Mouse (Mus musculus) spleen, adult 2 months (tissue): ENCODE data around the gene Pik3cb. TPM values are rescaled to one million over a fixed set of nuclear protein-coding genes. Genes with fewer than 3 reads are reported as not detected.

Source experiments
- DNase-seq, 2 experiments: peaks; one replicate each; pipeline versions ENCODE4 v3.0.0 to v3.0.0-alpha.2; 2012 to 2021; ENCODE audit warnings: low spot score in 2 of 2, low read depth in 1 of 2
- H3K27ac ChIP-seq: fragments of 200-500 bp; 2 replicates; pipeline ENCODE4 v1.5.1; 2012; ENCODE audit warnings: low read length, inconsistent platforms; ENCODE audit not compliant: insufficient read depth
- H3K27me3 ChIP-seq: fragments of 200-500 bp; 2 replicates; pipeline ENCODE4 v1.6.1; 2012; ENCODE audit warnings: mild to moderate bottlenecking, moderate library complexity, low read length, inconsistent platforms; ENCODE audit not compliant: control insufficient read depth, insufficient read depth
- H3K36me3 ChIP-seq: fragments of 200-500 bp; 2 replicates; pipeline ENCODE4 v1.6.1; 2012; ENCODE audit warnings: mild to moderate bottlenecking, low read length, inconsistent platforms; ENCODE audit not compliant: control insufficient read depth, insufficient read depth
- H3K4me1 ChIP-seq: fragments of 200-500 bp; 2 replicates; pipeline ENCODE4 v1.6.1; 2011; ENCODE audit warnings: inconsistent platforms; ENCODE audit not compliant: control insufficient read depth, insufficient read depth, insufficient read length
- H3K4me3 ChIP-seq: fragments of 200-500 bp; 2 replicates; pipeline ENCODE4 v1.5.1; 2011; ENCODE audit warnings: mild to moderate bottlenecking, inconsistent platforms; ENCODE audit not compliant: insufficient read depth, insufficient read length; ENCODE audit errors: extremely low read depth
- CTCF ChIP-seq: fragments of 200-500 bp; IDR thresholded peaks from 2 replicates; pipeline ENCODE4 v1.5.1; 2011; ENCODE audit warnings: mild to moderate bottlenecking, inconsistent platforms; ENCODE audit not compliant: insufficient read depth, insufficient read length, insufficient replicate concordance; ENCODE audit errors: extremely low read depth
- POLR2A ChIP-seq: fragments of 200-500 bp; IDR thresholded peaks from 2 replicates; pipeline ENCODE4 v1.6.1; 2011; ENCODE audit warnings: low read depth, low read length, inconsistent platforms
- WGBS: fragments of 180-500 bp; shearing (Covaris S2); methylation state at CpG from one replicate; pipeline ENCODE4 v1.1.7; 2018; 5-methylcytosine and 5-hydroxymethylcytosine counted together
- polyA plus RNA-seq: library from polyadenylated mRNA; depleted of rRNA; stranded (reverse); fragments of >200 nt; gene quantifications from 2 replicates; pipeline ENCODE4 v1.2.3, GENCODE M21; 2012; rRNA removed

Pik3cb gene
- polyA plus RNA-seq, result 2.9 TPM in 2 replicates

DNA sequence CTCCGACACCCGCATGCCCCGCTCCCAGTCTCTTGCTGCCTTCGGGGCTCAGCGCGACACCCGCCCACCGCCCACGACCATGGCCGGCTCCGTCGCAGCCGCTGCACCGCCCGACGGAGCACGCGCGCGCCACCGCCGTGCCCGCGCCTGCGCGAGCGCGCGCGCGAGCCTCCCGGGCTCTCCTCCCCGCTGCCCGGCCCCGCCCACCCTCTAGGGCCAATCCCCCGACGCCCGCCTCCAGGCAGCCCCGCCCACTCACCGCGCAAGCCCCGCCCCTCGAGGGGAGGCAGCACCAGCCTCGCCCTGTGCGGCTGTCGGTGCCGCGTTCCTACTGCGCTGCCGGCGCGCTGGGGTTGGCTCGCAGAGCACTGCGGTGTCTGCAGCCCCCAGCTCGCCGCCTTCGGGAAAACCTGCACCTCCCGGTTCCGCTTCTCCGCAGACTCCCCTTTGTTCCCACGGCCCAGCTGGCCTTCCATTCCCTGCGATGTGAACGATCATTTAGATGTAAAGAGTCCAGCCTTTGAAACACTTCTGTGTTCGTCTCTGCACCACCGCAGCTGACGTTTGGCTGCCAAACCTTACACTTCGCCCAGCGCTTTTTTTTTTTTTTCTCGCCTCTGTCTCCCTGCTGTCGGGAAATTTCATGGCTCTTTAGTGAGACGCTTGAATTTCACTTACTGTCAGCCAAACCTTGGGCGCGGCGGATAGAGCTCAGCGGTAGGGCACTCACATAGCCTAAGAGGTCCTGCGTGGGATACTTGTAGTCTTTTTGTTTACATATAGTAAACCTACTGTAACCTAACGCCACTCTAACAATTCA is at the start of gene Pik3cb:
Pik3cb (minus strand) TSS at position 559 of the 820 bp plus-strand sequence.
- H3K4me1 ChIP-seq, result no peaks in the 10 kb centered on the region
- peak within 1 kb of the TSS; percentile 86 for H3K4me3 ChIP-seq
- H3K27me3 ChIP-seq, result peaks cover 10% of the 10 kb centered on the region
- peak; percentile 16 for TF ChIP-seq POLR2A
- no peak for TF ChIP-seq CTCF
- DNase-seq, result peak; percentile 67 to 96
- 1% methylated on average over 59 of the region's 77 CpGs for WGBS
- H3K36me3 ChIP-seq, result no peaks in the 10 kb centered on the region
- H3K27ac ChIP-seq, result peak within 1 kb of the TSS; percentile 74

DNA sequence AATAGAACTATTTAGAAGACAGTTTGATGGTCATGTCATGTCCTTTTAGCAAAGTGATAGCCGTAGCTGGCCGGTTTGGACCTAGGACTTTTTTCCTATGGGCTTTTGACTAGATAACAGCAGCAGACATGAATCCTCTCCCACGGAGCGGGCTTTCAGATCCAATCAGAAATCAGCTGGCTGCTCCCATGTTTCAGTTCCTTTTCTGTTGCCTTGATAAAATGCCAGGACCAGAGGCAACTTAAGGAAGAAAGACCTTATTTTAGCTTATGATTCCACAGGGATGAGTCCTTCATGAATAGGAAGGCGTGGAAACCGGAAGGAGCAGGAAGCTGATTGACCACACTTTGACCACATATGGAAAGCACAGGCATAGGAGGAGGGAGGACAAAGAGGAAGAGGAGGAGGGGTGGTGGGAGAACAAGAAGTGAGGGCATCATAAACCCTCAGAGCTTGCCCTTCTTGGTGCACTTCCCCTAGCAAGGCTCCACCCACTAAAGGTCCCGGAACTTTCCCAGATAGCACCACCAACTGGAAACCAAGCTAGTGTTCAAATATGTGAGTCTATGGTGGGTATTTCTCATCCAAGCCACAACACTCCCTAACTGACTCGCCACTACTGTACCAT is 42.7 kb upstream of the Pik3cb start:
- no peak for DNase-seq
- peak overlapping the region; percentile 19; the same call in 1 of the 2 replicates for H3K4me3 ChIP-seq
- peak overlapping the region; percentile 55 for H3K27ac ChIP-seq
- 39% methylated on average over 8 of the region's 8 CpGs for WGBS
- no peaks in the 10 kb centered on the region for H3K36me3 ChIP-seq
- no peaks in the 10 kb centered on the region for H3K4me1 ChIP-seq
- TF ChIP-seq CTCF, result no peak
- TF ChIP-seq POLR2A, result no peak
- H3K27me3 ChIP-seq, result no peaks in the 10 kb centered on the region

DNA sequence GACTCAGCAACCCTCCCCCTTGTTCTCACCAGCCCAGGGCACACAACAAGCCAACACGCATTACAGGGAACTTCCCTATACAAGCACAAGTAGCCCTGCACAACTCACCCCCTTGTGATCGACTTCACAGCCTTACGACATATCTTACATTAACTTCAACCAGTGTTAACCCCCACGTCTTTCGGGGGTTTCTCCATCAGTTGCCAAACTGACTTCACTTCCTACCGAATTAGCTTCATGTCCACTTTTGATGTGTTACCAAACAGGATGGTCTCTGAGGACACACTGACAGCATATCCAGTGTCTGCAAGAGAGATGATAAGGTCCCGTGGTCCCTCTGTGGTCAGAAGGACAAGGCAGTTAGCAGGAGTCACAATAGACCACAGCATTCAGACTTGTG is 41.7 kb upstream of the Pik3cb start:
- no peak for TF ChIP-seq POLR2A
- TF ChIP-seq CTCF, result no peak
- WGBS, result 28% methylated on average over 7 of the region's 7 CpGs
- DNase-seq, result no peak
- no peaks in the 10 kb centered on the region for H3K4me1 ChIP-seq
- no peaks in the 10 kb centered on the region for H3K27me3 ChIP-seq
- H3K27ac ChIP-seq, result peak overlapping the region; percentile 36
- H3K4me3 ChIP-seq, result no peak overlapping the region
- H3K36me3 ChIP-seq, result no peaks in the 10 kb centered on the region

DNA sequence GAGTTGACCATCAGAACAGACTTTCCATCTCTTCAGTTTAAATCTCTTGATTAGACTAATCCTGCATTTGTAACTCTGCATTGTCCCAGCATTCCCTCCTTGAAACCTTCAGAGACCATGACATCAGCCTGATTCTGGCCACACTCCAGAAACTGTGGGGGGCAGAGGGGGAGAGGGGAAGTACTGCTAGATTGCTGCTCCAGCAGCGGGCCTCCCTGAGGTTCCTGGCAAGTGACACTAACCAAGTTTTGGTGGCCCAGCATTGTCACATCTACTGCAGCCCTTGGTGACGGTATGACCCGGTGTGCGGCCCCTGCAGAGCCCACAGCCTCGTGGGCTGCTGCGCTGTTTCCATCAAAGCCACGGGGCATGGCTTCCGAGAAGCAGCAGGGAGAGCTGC is 39.9 kb upstream of the Pik3cb start:
- TF ChIP-seq CTCF, result no peak
- TF ChIP-seq POLR2A, result no peak
- Histone ChIP-seq H3K36me3 (no peaks in the 10 kb centered on the region), H3K4me1 (no peaks in the 10 kb centered on the region), H3K27me3 (no peaks in the 10 kb centered on the region), H3K4me3 (no peak overlapping the region), H3K27ac (peak overlapping the region; percentile 50)
- no peak for DNase-seq
- WGBS, result 16% methylated on average over 8 of the region's 8 CpGs

DNA sequence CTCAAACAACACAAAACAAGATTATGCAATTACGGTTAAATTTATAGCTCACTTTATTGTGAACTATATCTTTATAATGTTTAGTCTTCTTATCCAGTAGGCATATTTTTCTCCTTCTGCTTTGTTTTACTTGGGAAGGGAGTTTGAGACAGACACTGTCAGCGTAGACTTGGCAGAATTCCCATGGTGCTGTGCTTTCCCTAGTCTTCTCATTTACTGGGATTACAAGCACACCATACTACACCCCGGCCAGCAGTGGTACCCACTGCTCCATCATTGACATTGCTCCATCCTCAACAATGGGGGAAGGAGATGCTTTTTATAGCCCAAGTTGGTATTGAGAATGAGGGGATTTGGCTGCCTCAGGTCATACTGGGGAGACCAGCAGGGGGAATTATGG is 38.3 kb upstream of the Pik3cb start:
- DNase-seq, result no peak
- Histone ChIP-seq H3K4me3 (no peak overlapping the region), H3K36me3 (no peaks in the 10 kb centered on the region), H3K4me1 (no peaks in the 10 kb centered on the region), H3K27ac (no peak overlapping the region), H3K27me3 (no peaks in the 10 kb centered on the region)
- WGBS, result 96% methylated on average over 3 of the region's 3 CpGs
- no peak for TF ChIP-seq CTCF
- no peak for TF ChIP-seq POLR2A

DNA sequence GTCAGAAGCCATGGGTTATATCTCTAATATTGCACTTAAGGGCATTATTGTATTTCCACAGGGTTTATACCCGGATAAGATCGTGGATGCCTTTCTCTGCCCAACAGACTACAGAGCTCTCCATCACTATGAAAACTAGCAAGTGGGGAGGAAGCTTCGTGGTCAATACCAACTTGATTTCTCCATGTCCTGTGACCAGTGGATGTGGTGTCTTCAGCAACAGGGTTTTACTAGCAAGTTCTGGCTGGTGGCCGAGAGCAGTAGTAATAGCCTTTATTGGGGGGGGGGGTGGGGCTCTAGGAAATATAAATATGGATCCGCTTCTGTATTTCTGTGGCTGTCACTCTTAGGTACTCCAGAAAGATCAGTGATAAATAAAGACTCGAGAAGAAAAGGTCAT is 35.4 kb upstream of the Pik3cb start:
- H3K4me3 ChIP-seq, result no peak overlapping the region
- TF ChIP-seq CTCF (no peak), POLR2A (no peak)
- WGBS, result 77% methylated on average over 6 of the region's 6 CpGs
- no peak for DNase-seq
- no peak overlapping the region for H3K27ac ChIP-seq
- no peaks in the 10 kb centered on the region for H3K36me3 ChIP-seq
- H3K27me3 ChIP-seq, result no peaks in the 10 kb centered on the region
- H3K4me1 ChIP-seq, result no peaks in the 10 kb centered on the region

DNA sequence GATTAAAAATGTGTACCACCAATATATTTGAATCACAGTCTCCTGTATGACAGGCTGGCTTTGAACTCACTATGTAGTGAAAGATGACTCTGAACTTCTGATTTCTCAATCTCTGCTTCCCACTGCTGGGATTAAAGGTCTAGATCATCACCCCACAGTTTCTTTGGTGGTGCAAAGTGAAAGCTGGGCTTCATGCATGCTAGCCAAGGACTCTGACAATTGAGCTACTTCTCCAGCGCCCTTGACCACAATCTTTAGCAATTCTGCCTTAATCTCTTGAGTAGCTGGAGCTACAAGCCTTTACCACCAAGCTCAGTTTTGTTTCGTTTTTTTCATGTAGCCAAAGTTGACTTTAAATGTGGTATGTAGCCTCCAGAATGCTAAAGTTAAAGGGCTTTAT is 32.4 kb upstream of the Pik3cb start:
- no peak for DNase-seq
- H3K36me3 ChIP-seq, result no peaks in the 10 kb centered on the region
- H3K4me1 ChIP-seq, result no peaks in the 10 kb centered on the region
- TF ChIP-seq POLR2A, result no peak
- H3K4me3 ChIP-seq, result no peak overlapping the region
- no peaks in the 10 kb centered on the region for H3K27me3 ChIP-seq
- no peak overlapping the region for H3K27ac ChIP-seq
- 53% methylated on average over 2 of the region's 2 CpGs for WGBS
